Mouse (Mus musculus) kidney, embryonic 16.5 days (tissue): ENCODE measurements around the gene Pcbp2. TPM values are rescaled to one million over a fixed set of nuclear protein-coding genes. Genes with fewer than 3 reads are reported as not detected.

Experiments used
- ATAC-seq: fragments of 200-750 bp; cut with Nextera tagmentation; 2 replicates; pipeline ENCODE4 v1.8.0; 2017; ENCODE audit warnings: moderate TSS enrichment; ENCODE audit not compliant: low FRiP score, low TSS enrichment
- H3K27ac ChIP-seq: fragments of 300-500 bp; sonication (generic); 2 replicates; pipeline ENCODE4 v1.5.1; 2014; ENCODE audit warnings: low read length
- H3K27me3 ChIP-seq: fragments of 300-500 bp; sonication (generic); 2 replicates; pipeline ENCODE4 v1.6.1; 2014; ENCODE audit warnings: low read length, control low read depth, mixed read lengths; ENCODE audit not compliant: insufficient read depth
- H3K36me3 ChIP-seq: fragments of 300-500 bp; sonication (generic); 2 replicates; pipeline ENCODE4 v1.6.1; 2014; ENCODE audit warnings: low read length, control low read depth, mixed read lengths; ENCODE audit not compliant: insufficient read depth
- H3K4me1 ChIP-seq: fragments of 300-500 bp; sonication (generic); 2 replicates; pipeline ENCODE4 v1.6.1; 2014; ENCODE audit warnings: low read length, control low read depth, mixed read lengths; ENCODE audit not compliant: insufficient read depth
- H3K4me2 ChIP-seq: fragments of 300-500 bp; sonication (generic); replicated peaks from 2 replicates; pipeline ENCODE4 v1.6.1; 2014; ENCODE audit warnings: low read depth, low read length
- H3K4me3 ChIP-seq: fragments of 300-500 bp; sonication (generic); 2 replicates; pipeline ENCODE4 v1.5.1; 2014; ENCODE audit warnings: mild to moderate bottlenecking, low read length
- H3K9ac ChIP-seq: fragments of 300-500 bp; sonication (generic); replicated peaks from 2 replicates; pipeline ENCODE4 v1.6.1; 2014; ENCODE audit warnings: low read length
- H3K9me3 ChIP-seq: fragments of 300-500 bp; sonication (generic); 2 replicates; pipeline ENCODE4 v1.6.1; 2016; ENCODE audit warnings: low read length, control low read depth
- WGBS: fragments of 180-500 bp; shearing (Covaris S2); extraction: QIAGEN DNeasy Blood & Tissue Kit; methylation state at CpG from one replicate; pipeline ENCODE4 v1.1.7; 2014; 5-methylcytosine and 5-hydroxymethylcytosine counted together
- polyA plus RNA-seq: library from polyadenylated mRNA; unstranded; fragments of >200 nt; fragmentation: Nextera tagmentation; extraction: Ambion mirVana; gene quantifications from 2 replicates; pipeline ENCODE4 v1.2.1, GENCODE M21; 2015

Gene Pcbp2
- polyA plus RNA-seq, 1 experiment from 2014 or later, result 212 TPM

GRCm38 (mm10) chr15:102530566-102530965 lies 60.2 kb downstream of the Pcbp2 start:
- Histone ChIP-seq H3K4me2 (no peak overlapping the region), H3K27me3 (no peaks in the 10 kb centered on the region), H3K4me1 (no peaks in the 10 kb centered on the region), H3K9me3 (no peaks in the 10 kb centered on the region), H3K27ac (no peak overlapping the region), H3K36me3 (peaks cover 63% of the 10 kb centered on the region), H3K4me3 (no peak overlapping the region), H3K9ac (no peak overlapping the region)
- no peak for ATAC-seq
- 83% methylated on average over 4 of the region's 4 CpGs for whole genome bisulfite sequencing

DNA sequence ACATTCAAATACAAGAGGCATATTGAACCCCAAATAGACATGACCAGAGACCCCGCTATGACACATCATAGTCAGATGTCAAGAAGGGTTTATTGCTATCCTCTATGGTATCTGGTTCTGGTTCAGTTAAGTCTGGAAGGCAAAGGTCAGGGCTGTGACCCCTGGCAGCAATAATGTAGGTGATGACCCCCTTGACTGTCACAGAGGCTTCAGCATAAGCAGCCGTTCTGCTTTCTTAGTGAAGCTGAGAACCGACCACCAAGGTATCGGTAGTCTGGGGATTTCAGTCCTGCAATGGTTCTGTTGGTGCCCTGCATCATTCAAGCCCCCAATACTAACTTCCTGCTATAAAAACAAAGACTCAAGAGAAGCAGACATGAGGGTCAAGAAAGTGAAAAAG lies 61.2 kb downstream of the Pcbp2 start:
- Histone ChIP-seq H3K27me3 (no peaks in the 10 kb centered on the region), H3K36me3 (peaks cover 72% of the 10 kb centered on the region), H3K9ac (no peak overlapping the region), H3K4me3 (no peak overlapping the region), H3K27ac (no peak overlapping the region), H3K4me2 (no peak overlapping the region), H3K4me1 (no peaks in the 10 kb centered on the region), H3K9me3 (no peaks in the 10 kb centered on the region)
- WGBS, result 54% methylated on average over 4 of the region's 4 CpGs
- no peak for ATAC-seq

- Histone ChIP-seq H3K4me2 (no peak overlapping the region), H3K9me3 (no peaks in the 10 kb centered on the region), H3K36me3 (peaks cover 73% of the 10 kb centered on the region), H3K4me1 (no peaks in the 10 kb centered on the region), H3K4me3 (no peak overlapping the region), H3K9ac (no peak overlapping the region), H3K27ac (no peak overlapping the region), H3K27me3 (no peaks in the 10 kb centered on the region)
- WGBS, result 91% methylated on average over 3 of the region's 3 CpGs
- ATAC-seq, result no peak
Measured at GRCm38 (mm10) chr15:102532106-102532900, 62.0 kb downstream of the Pcbp2 start.

GRCm38 (mm10) chr15:102533926-102534325 lies 63.6 kb downstream of the Pcbp2 start:
- H3K27me3 ChIP-seq, result no peaks in the 10 kb centered on the region
- no peak overlapping the region for H3K27ac ChIP-seq
- peaks cover 64% of the 10 kb centered on the region for H3K36me3 ChIP-seq
- H3K4me3 ChIP-seq, result no peak overlapping the region
- H3K9me3 ChIP-seq, result no peaks in the 10 kb centered on the region
- ATAC-seq, result no peak
- WGBS, result 89% methylated on average over 7 of the region's 7 CpGs
- no peaks in the 10 kb centered on the region for H3K4me1 ChIP-seq
- H3K9ac ChIP-seq, result no peak overlapping the region
- no peak overlapping the region for H3K4me2 ChIP-seq

DNA sequence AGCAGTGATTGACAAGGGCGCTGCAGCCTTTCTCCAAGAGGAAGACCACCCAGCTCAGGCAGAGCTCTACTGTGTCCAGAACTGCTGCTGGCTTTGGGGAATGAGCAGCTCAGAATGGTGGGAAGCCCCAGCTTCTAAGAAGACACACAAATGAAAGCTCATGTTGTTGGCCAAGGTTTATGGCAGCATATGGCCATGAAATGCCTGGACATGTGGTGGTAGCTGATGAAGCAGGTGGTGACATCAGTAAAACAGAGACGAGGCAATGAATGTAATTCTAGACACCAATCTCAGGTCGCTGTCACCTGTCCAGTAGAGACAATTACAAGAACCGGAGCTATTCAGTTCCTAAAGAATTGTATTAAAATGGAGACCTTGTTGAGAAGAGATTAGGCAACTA lies 74.5 kb downstream of the Pcbp2 start:
- no peak for ATAC-seq
- Histone ChIP-seq H3K27me3 (no peaks in the 10 kb centered on the region), H3K4me1 (no peaks in the 10 kb centered on the region), H3K36me3 (peaks cover 57% of the 10 kb centered on the region), H3K27ac (no peak overlapping the region), H3K4me3 (no peak overlapping the region), H3K9me3 (no peaks in the 10 kb centered on the region), H3K4me2 (no peak overlapping the region), H3K9ac (no peak overlapping the region)
- WGBS, result 87% methylated on average over 4 of the region's 4 CpGs

GRCm38 (mm10) chr15:102546246-102546645 lies 75.9 kb downstream of the Pcbp2 start:
- H3K36me3 ChIP-seq, result peaks cover 48% of the 10 kb centered on the region
- H3K27me3 ChIP-seq, result no peaks in the 10 kb centered on the region
- H3K4me2 ChIP-seq, result no peak overlapping the region
- WGBS, result 90% methylated on average over 3 of the region's 3 CpGs
- H3K9ac ChIP-seq, result no peak overlapping the region
- H3K4me3 ChIP-seq, result no peak overlapping the region
- ATAC-seq, result no peak
- no peaks in the 10 kb centered on the region for H3K4me1 ChIP-seq
- H3K9me3 ChIP-seq, result no peaks in the 10 kb centered on the region
- H3K27ac ChIP-seq, result no peak overlapping the region

DNA sequence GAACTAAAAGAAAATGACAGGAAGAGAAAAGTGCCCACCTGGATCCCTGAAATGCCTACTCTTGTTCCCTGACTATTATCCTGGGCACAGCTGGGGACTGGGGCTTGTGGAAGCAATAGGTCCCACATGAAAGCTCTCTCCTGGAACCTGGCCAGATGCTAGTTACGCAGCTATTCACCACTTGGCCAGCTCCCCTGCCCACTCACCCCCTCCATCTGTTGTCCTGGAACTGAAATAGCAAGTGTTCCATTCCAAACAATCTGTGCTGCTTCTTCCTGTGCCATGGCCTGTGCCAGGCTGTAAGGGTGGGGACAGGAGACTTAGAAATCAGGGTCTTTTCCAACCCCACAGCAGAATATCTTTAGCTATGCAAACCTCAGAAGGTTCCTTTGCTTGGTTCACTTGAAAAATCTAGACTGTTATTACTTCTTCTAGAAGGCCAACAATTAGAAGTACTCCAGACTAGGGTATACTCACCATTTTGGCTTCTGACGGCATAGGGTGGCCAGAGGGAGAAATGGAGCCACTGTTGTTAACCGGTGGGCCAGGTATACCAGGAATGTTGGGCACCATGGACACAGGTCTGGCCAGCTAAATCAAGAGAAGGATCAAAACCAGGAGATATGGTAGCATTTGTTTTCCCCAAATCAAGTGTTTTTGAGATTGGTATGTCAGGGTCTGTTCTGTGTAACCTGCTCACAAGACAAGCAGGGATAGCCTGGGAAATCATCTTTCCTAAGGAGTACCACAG lies 76.5 kb downstream of the Pcbp2 start:
- WGBS, result 87% methylated on average over 3 of the region's 3 CpGs
- H3K27me3 ChIP-seq, result no peaks in the 10 kb centered on the region
- no peak overlapping the region for H3K9ac ChIP-seq
- H3K9me3 ChIP-seq, result no peaks in the 10 kb centered on the region
- ATAC-seq, result no peak
- no peaks in the 10 kb centered on the region for H3K4me1 ChIP-seq
- H3K4me3 ChIP-seq, result no peak overlapping the region
- H3K27ac ChIP-seq, result no peak overlapping the region
- H3K36me3 ChIP-seq, result peaks cover 47% of the 10 kb centered on the region
- no peak overlapping the region for H3K4me2 ChIP-seq

- peaks cover 46% of the 10 kb centered on the region for H3K36me3 ChIP-seq
- no peak overlapping the region for H3K4me3 ChIP-seq
- no peak overlapping the region for H3K27ac ChIP-seq
- WGBS, result 92% methylated on average over 3 of the region's 3 CpGs
- no peak overlapping the region for H3K9ac ChIP-seq
- ATAC-seq, result no peak
- no peak overlapping the region for H3K4me2 ChIP-seq
- H3K4me1 ChIP-seq, result no peaks in the 10 kb centered on the region
- no peaks in the 10 kb centered on the region for H3K27me3 ChIP-seq
- no peaks in the 10 kb centered on the region for H3K9me3 ChIP-seq
Measured at GRCm38 (mm10) chr15:102547478-102547877, 77.1 kb downstream of the Pcbp2 start.
